Mouse (Mus musculus): ENCODE measurements around the gene Auh. TPM values are rescaled to one million over a fixed set of nuclear protein-coding genes. Genes with fewer than 3 reads are reported as not detected.

The Auh gene
- polyA plus RNA-seq, 1 experiment = 146 TPM

- Histone ChIP-seq H3K4me3 (replicated peaks; ENCODE audit: insufficient read depth, low read depth, low read length) (no peak overlapping the region), H3K27me3 (ENCODE audit: control insufficient read depth, insufficient read depth, low read length) (no peaks in the 10 kb centered on the region), H3K27ac (ENCODE audit: insufficient read depth, low read length) (no peak overlapping the region), H3K4me1 (ENCODE audit: control insufficient read depth, insufficient read depth, low read length) (peaks cover 11% of the 10 kb centered on the region; the same call in 1 of the 2 replicates)
- TF ChIP-seq POLR2A (IDR thresholded peaks at IDR 0.05; ENCODE audit: borderline replicate concordance, insufficient read depth, low read length) (no peak), CTCF (IDR thresholded peaks at IDR 0.05; ENCODE audit: borderline replicate concordance, insufficient read depth, low read depth, low read length) (no peak)
- no peak for DNase-seq
- WGBS = 68% methylated on average over 10 of the region's 10 CpGs
These were observed 43.9 kb upstream of the Auh start for GRCm38 (mm10) chr13:52973427-52973826.

GRCm38 (mm10) chr13:52972626-52973025, 43.1 kb upstream of the Auh start:
- Histone ChIP-seq H3K4me3 (replicated peaks; ENCODE audit: insufficient read depth, low read depth, low read length) (no peak overlapping the region), H3K27me3 (ENCODE audit: control insufficient read depth, insufficient read depth, low read length) (no peaks in the 10 kb centered on the region), H3K4me1 (ENCODE audit: control insufficient read depth, insufficient read depth, low read length) (peaks cover 11% of the 10 kb centered on the region; the same call in 1 of the 2 replicates), H3K27ac (ENCODE audit: insufficient read depth, low read length) (no peak overlapping the region)
- no peak for DNase-seq
- WGBS = 92% methylated on average over 3 of the region's 3 CpGs
- TF ChIP-seq POLR2A (IDR thresholded peaks at IDR 0.05; ENCODE audit: borderline replicate concordance, insufficient read depth, low read length) (no peak), CTCF (IDR thresholded peaks at IDR 0.05; ENCODE audit: borderline replicate concordance, insufficient read depth, low read depth, low read length) (no peak)

- WGBS = 78% methylated on average over 6 of the region's 6 CpGs
- H3K4me1 ChIP-seq (ENCODE audit: control insufficient read depth, insufficient read depth, low read length) = peaks cover 11% of the 10 kb centered on the region; the same call in 1 of the 2 replicates
- no peaks in the 10 kb centered on the region for H3K27me3 ChIP-seq (ENCODE audit: control insufficient read depth, insufficient read depth, low read length)
- H3K4me3 ChIP-seq (replicated peaks; ENCODE audit: insufficient read depth, low read depth, low read length) = no peak overlapping the region
- no peak overlapping the region for H3K27ac ChIP-seq (ENCODE audit: insufficient read depth, low read length)
- DNase-seq = no peak
- TF ChIP-seq POLR2A (IDR thresholded peaks at IDR 0.05; ENCODE audit: borderline replicate concordance, insufficient read depth, low read length) = no peak
- no peak for TF ChIP-seq CTCF (IDR thresholded peaks at IDR 0.05; ENCODE audit: borderline replicate concordance, insufficient read depth, low read depth, low read length)
These were observed 41.4 kb upstream of the Auh start for GRCm38 (mm10) chr13:52970876-52971275.

- DNase-seq = no peak
- 86% methylated on average over 4 of the region's 4 CpGs for WGBS
- no peak overlapping the region for H3K27ac ChIP-seq (ENCODE audit: insufficient read depth, low read length)
- no peaks in the 10 kb centered on the region for H3K27me3 ChIP-seq (ENCODE audit: control insufficient read depth, insufficient read depth, low read length)
- H3K4me3 ChIP-seq (replicated peaks; ENCODE audit: insufficient read depth, low read depth, low read length) = no peak overlapping the region
- no peaks in the 10 kb centered on the region for H3K4me1 ChIP-seq (ENCODE audit: control insufficient read depth, insufficient read depth, low read length)
- TF ChIP-seq POLR2A (IDR thresholded peaks at IDR 0.05; ENCODE audit: borderline replicate concordance, insufficient read depth, low read length) (no peak), CTCF (IDR thresholded peaks at IDR 0.05; ENCODE audit: borderline replicate concordance, insufficient read depth, low read depth, low read length) (no peak)
These were observed 33.4 kb upstream of the Auh start for GRCm38 (mm10) chr13:52962922-52963321.

GRCm38 (mm10) chr13:52962361-52962760, 32.9 kb upstream of the Auh start:
- TF ChIP-seq POLR2A (IDR thresholded peaks at IDR 0.05; ENCODE audit: borderline replicate concordance, insufficient read depth, low read length) (no peak), CTCF (IDR thresholded peaks at IDR 0.05; ENCODE audit: borderline replicate concordance, insufficient read depth, low read depth, low read length) (no peak)
- Histone ChIP-seq H3K4me3 (replicated peaks; ENCODE audit: insufficient read depth, low read depth, low read length) (no peak overlapping the region), H3K27me3 (ENCODE audit: control insufficient read depth, insufficient read depth, low read length) (no peaks in the 10 kb centered on the region), H3K27ac (ENCODE audit: insufficient read depth, low read length) (no peak overlapping the region), H3K4me1 (ENCODE audit: control insufficient read depth, insufficient read depth, low read length) (no peaks in the 10 kb centered on the region)
- DNase-seq = no peak
- WGBS = 87% methylated on average over 6 of the region's 6 CpGs

GRCm38 (mm10) chr13:52953779-52954553, 24.5 kb upstream of the Auh start:
- Histone ChIP-seq H3K4me3 (replicated peaks; ENCODE audit: insufficient read depth, low read depth, low read length) (no peak overlapping the region), H3K4me1 (ENCODE audit: control insufficient read depth, insufficient read depth, low read length) (no peaks in the 10 kb centered on the region), H3K27me3 (ENCODE audit: control insufficient read depth, insufficient read depth, low read length) (no peaks in the 10 kb centered on the region), H3K27ac (ENCODE audit: insufficient read depth, low read length) (no peak overlapping the region)
- TF ChIP-seq CTCF (IDR thresholded peaks at IDR 0.05; ENCODE audit: borderline replicate concordance, insufficient read depth, low read depth, low read length) (no peak), POLR2A (IDR thresholded peaks at IDR 0.05; ENCODE audit: borderline replicate concordance, insufficient read depth, low read length) (no peak)
- 66% methylated on average over 6 of the region's 6 CpGs for WGBS
- no peak for DNase-seq

GRCm38 (mm10) chr13:52949211-52949610, 19.7 kb upstream of the Auh start:
- H3K27ac ChIP-seq (ENCODE audit: insufficient read depth, low read length) = no peak overlapping the region
- H3K4me1 ChIP-seq (ENCODE audit: control insufficient read depth, insufficient read depth, low read length) = no peaks in the 10 kb centered on the region
- H3K4me3 ChIP-seq (replicated peaks; ENCODE audit: insufficient read depth, low read depth, low read length) = no peak overlapping the region
- WGBS = 84% methylated on average over 3 of the region's 3 CpGs
- no peak for TF ChIP-seq POLR2A (IDR thresholded peaks at IDR 0.05; ENCODE audit: borderline replicate concordance, insufficient read depth, low read length)
- TF ChIP-seq CTCF (IDR thresholded peaks at IDR 0.05; ENCODE audit: borderline replicate concordance, insufficient read depth, low read depth, low read length) = no peak
- DNase-seq = no peak
- no peaks in the 10 kb centered on the region for H3K27me3 ChIP-seq (ENCODE audit: control insufficient read depth, insufficient read depth, low read length)

GRCm38 (mm10) chr13:52947545-52947944, 18.1 kb upstream of the Auh start:
- no peak for DNase-seq
- no peaks in the 10 kb centered on the region for H3K4me1 ChIP-seq (ENCODE audit: control insufficient read depth, insufficient read depth, low read length)
- no peaks in the 10 kb centered on the region for H3K27me3 ChIP-seq (ENCODE audit: control insufficient read depth, insufficient read depth, low read length)
- H3K4me3 ChIP-seq (replicated peaks; ENCODE audit: insufficient read depth, low read depth, low read length) = no peak overlapping the region
- no peak for TF ChIP-seq POLR2A (IDR thresholded peaks at IDR 0.05; ENCODE audit: borderline replicate concordance, insufficient read depth, low read length)
- TF ChIP-seq CTCF (IDR thresholded peaks at IDR 0.05; ENCODE audit: borderline replicate concordance, insufficient read depth, low read depth, low read length) = no peak
- H3K27ac ChIP-seq (ENCODE audit: insufficient read depth, low read length) = no peak overlapping the region
- WGBS = 84% methylated on average over 4 of the region's 4 CpGs

Measured in cerebellum, adult 2 months (tissue).